Mouse (Mus musculus) CH12.LX (cell line): ENCODE results near the gene Mpp5.

Experiments
- CHD2 ChIP-seq: IDR thresholded peaks from 2 replicates; pipeline ENCODE4 v1.6.1; 2011; ENCODE audit warnings: low read length, improper control_type of control experiment
- CTCF ChIP-seq, 2 experiments: IDR thresholded peaks in 1 of 2; conservative IDR thresholded peaks in 1 of 2; 2 replicates each; pipeline ENCODE4 v1.5.1; 2011 to 2012; ENCODE audit warnings: low read depth in 2 of 2, low read length in 2 of 2, improper control_type of control experiment in 1 of 2, inconsistent platforms in 1 of 2, mild to moderate bottlenecking in 1 of 2, moderate library complexity in 1 of 2
- EP300 ChIP-seq: IDR thresholded peaks from 2 replicates; pipeline ENCODE4 v1.6.1; 2011; ENCODE audit warnings: low read length, improper control_type of control experiment
- HCFC1 ChIP-seq: IDR thresholded peaks from 2 replicates; pipeline ENCODE4 v1.6.1; 2012; ENCODE audit warnings: low read depth, mild to moderate bottlenecking, inconsistent platforms, low read length, improper control_type of control experiment
- JUND ChIP-seq: conservative IDR thresholded peaks from 2 replicates; pipeline ENCODE4 v1.6.1; 2011; ENCODE audit warnings: low read depth, low read length, improper control_type of control experiment
- KAT2A ChIP-seq: IDR thresholded peaks from 2 replicates; pipeline ENCODE4 v1.6.1; 2012; ENCODE audit warnings: low read length, improper control_type of control experiment, inconsistent platforms; ENCODE audit not compliant: insufficient replicate concordance
- POLR2A ChIP-seq: IDR thresholded peaks from 2 replicates; pipeline ENCODE4 v1.6.1; 2011; ENCODE audit warnings: low read depth, mild to moderate bottlenecking, improper control_type of control experiment, low read length
- POLR2AphosphoS2 ChIP-seq: IDR thresholded peaks from 2 replicates; pipeline ENCODE4 v1.6.1; 2011; ENCODE audit warnings: low read depth, low read length, improper control_type of control experiment
- SIN3A ChIP-seq: IDR thresholded peaks from 2 replicates; pipeline ENCODE4 v1.6.1; 2012; ENCODE audit warnings: low read length, improper control_type of control experiment, inconsistent platforms
- SMC3 ChIP-seq: IDR thresholded peaks from 2 replicates; pipeline ENCODE4 v1.6.1; 2011; ENCODE audit warnings: low read depth, low read length, improper control_type of control experiment
- ZKSCAN1 ChIP-seq: IDR thresholded peaks from 2 replicates; pipeline ENCODE4 v1.6.1; 2012; ENCODE audit warnings: low read depth, inconsistent platforms, low read length, improper control_type of control experiment, borderline replicate concordance

DNA sequence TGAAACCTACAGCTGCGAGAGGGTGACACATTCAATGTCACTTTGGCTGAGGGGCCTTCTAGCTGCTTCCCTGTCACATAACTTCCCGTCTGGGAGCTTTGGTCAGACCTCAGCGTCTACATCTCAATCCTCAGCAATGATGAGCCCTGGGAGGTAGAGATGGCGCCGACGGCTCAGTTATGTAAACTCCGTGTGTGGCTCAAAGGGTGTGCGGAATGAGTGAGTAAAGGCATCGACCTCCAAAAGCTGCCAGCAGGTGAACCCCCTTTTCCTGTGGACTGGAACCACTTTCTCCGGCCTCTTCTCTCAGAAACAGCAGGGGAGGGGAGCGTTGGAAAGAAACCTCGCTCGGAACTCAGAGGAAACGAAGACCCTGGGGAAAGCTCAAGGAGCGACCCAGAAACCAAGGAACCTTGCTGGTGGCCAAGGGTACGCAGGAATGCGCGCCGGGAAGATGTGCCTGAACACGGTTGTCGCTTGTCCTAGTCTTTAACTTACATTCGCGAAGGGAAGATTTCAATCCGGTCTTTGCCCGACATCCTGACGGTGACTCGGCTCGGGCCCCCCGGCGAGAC, 112.3 kb downstream of the Mpp5 start:
- TF ChIP-seq EP300 = no peak
- TF ChIP-seq JUND = no peak
- no peak for TF ChIP-seq KAT2A
- TF ChIP-seq POLR2A = peak; percentile 44
- no peak for TF ChIP-seq CHD2
- no peak for TF ChIP-seq HCFC1
- no peak for TF ChIP-seq CTCF (conservative IDR thresholded peaks at IDR 0.05 in 1 of 2, IDR thresholded peaks at IDR 0.05 in 1 of 2; ENCODE audit: low read depth in 2 of 2, low read length in 2 of 2)
- no peak for TF ChIP-seq ZKSCAN1
- no peak for TF ChIP-seq SMC3
- no peak for TF ChIP-seq POLR2AphosphoS2
- no peak for TF ChIP-seq SIN3A
